Mouse (Mus musculus): ENCODE measurements around the gene 1700012P22Rik. TPM values are rescaled to one million over a fixed set of nuclear protein-coding genes. Genes with fewer than 3 reads are reported as not detected.

Gene 1700012P22Rik
- polyA plus RNA-seq, 1 experiment: not detected

DNA sequence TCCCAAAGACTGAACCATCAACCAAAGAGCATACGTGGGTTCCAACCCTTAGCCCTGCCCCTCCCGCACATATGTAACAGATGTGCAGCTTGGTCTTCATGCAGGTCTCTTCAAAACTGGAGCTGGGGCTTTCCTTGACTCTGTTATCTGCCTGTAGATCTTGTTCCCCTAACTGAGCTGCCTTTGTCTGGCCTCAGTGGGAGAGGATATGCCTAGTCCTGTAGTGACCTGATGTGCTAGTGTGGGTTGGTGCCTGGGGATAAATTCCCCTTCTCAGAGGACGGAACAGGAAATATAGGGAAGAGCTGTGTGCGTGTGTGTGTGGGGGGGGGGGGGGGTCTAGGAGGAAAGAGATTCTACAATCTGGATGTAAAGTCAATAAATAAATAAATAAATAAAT, 2.5 kb upstream of the 1700012P22Rik start:
- no peaks in the 10 kb centered on the region for H3K4me1 ChIP-seq (ENCODE audit: control insufficient read depth, insufficient read depth, insufficient read length)
- H3K4me3 ChIP-seq (ENCODE audit: extremely low read depth, insufficient read depth, insufficient read length): no peak overlapping the region
- DNase-seq (ENCODE audit: low read depth in 1 of 2, low spot score in 2 of 2): no peak
- WGBS: 84% methylated on average over 4 of the region's 4 CpGs
- TF ChIP-seq CTCF (IDR thresholded peaks at IDR 0.05; ENCODE audit: extremely low read depth, insufficient read depth, insufficient read length, insufficient replicate concordance) (no peak), POLR2A (IDR thresholded peaks at IDR 0.05; ENCODE audit: low read depth, low read length) (no peak)
- no peak overlapping the region for H3K27ac ChIP-seq (ENCODE audit: insufficient read depth, low read length)
- no peaks in the 10 kb centered on the region for H3K27me3 ChIP-seq (ENCODE audit: control insufficient read depth, insufficient read depth, low read length)
- no peaks in the 10 kb centered on the region for H3K36me3 ChIP-seq (ENCODE audit: control insufficient read depth, insufficient read depth, low read length)

- H3K36me3 ChIP-seq (ENCODE audit: control insufficient read depth, insufficient read depth, low read length): no peaks in the 10 kb centered on the region
- 80% methylated on average over 5 of the region's 5 CpGs for WGBS
- TF ChIP-seq CTCF (IDR thresholded peaks at IDR 0.05; ENCODE audit: extremely low read depth, insufficient read depth, insufficient read length, insufficient replicate concordance) (no peak), POLR2A (IDR thresholded peaks at IDR 0.05; ENCODE audit: low read depth, low read length) (no peak)
- no peak overlapping the region for H3K27ac ChIP-seq (ENCODE audit: insufficient read depth, low read length)
- no peak overlapping the region for H3K4me3 ChIP-seq (ENCODE audit: extremely low read depth, insufficient read depth, insufficient read length)
- H3K4me1 ChIP-seq (ENCODE audit: control insufficient read depth, insufficient read depth, insufficient read length): no peaks in the 10 kb centered on the region
- no peak for DNase-seq (ENCODE audit: low read depth in 1 of 2, low spot score in 2 of 2)
- no peaks in the 10 kb centered on the region for H3K27me3 ChIP-seq (ENCODE audit: control insufficient read depth, insufficient read depth, low read length)
Measured at GRCm38 (mm10) chr4:144433216-144433615, 5.4 kb downstream of the 1700012P22Rik start.

DNA sequence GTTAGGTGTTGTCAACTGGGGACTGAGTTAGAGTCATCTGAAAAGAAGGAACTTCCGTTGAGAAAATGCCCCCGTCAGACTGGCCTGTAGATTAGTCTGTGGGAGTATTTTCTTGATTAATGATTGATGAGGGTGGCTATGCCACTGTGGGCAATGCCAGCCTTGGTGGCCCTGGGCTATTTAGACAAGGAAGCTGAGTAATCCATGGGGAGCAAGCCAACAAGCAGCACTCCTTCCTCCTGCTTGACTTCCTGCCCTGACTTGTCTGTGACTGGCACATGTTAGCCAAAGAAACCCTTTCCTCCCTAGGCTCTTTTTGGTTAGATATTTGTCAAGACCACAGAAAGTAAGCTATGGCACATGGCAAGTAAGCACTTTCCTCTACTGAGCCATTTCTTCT, 7.8 kb downstream of the 1700012P22Rik start:
- H3K4me3 ChIP-seq (ENCODE audit: extremely low read depth, insufficient read depth, insufficient read length): no peak overlapping the region
- TF ChIP-seq CTCF (IDR thresholded peaks at IDR 0.05; ENCODE audit: extremely low read depth, insufficient read depth, insufficient read length, insufficient replicate concordance) (no peak), POLR2A (IDR thresholded peaks at IDR 0.05; ENCODE audit: low read depth, low read length) (no peak)
- no peaks in the 10 kb centered on the region for H3K36me3 ChIP-seq (ENCODE audit: control insufficient read depth, insufficient read depth, low read length)
- H3K4me1 ChIP-seq (ENCODE audit: control insufficient read depth, insufficient read depth, insufficient read length): no peaks in the 10 kb centered on the region
- H3K27me3 ChIP-seq (ENCODE audit: control insufficient read depth, insufficient read depth, low read length): no peaks in the 10 kb centered on the region
- DNase-seq (ENCODE audit: low read depth in 1 of 2, low spot score in 2 of 2): no peak
- H3K27ac ChIP-seq (ENCODE audit: insufficient read depth, low read length): no peak overlapping the region
- 71% methylated on average over 2 of the region's 2 CpGs for WGBS

- DNase-seq (ENCODE audit: low read depth in 1 of 2, low spot score in 2 of 2): no peak
- no peak overlapping the region for H3K27ac ChIP-seq (ENCODE audit: insufficient read depth, low read length)
- H3K4me3 ChIP-seq (ENCODE audit: extremely low read depth, insufficient read depth, insufficient read length): no peak overlapping the region
- no peaks in the 10 kb centered on the region for H3K4me1 ChIP-seq (ENCODE audit: control insufficient read depth, insufficient read depth, insufficient read length)
- no peaks in the 10 kb centered on the region for H3K27me3 ChIP-seq (ENCODE audit: control insufficient read depth, insufficient read depth, low read length)
- H3K36me3 ChIP-seq (ENCODE audit: control insufficient read depth, insufficient read depth, low read length): no peaks in the 10 kb centered on the region
- TF ChIP-seq CTCF (IDR thresholded peaks at IDR 0.05; ENCODE audit: extremely low read depth, insufficient read depth, insufficient read length, insufficient replicate concordance): no peak
- TF ChIP-seq POLR2A (IDR thresholded peaks at IDR 0.05; ENCODE audit: low read depth, low read length): no peak
- WGBS: 29% methylated on average over 3 of the region's 3 CpGs
Measured at GRCm38 (mm10) chr4:144428868-144429267, 9.7 kb downstream of the 1700012P22Rik start.

GRCm38 (mm10) chr4:144424590-144424989, 14.0 kb downstream of the 1700012P22Rik start:
- Histone ChIP-seq H3K4me1 (ENCODE audit: control insufficient read depth, insufficient read depth, insufficient read length) (no peaks in the 10 kb centered on the region), H3K27me3 (ENCODE audit: control insufficient read depth, insufficient read depth, low read length) (no peaks in the 10 kb centered on the region), H3K27ac (ENCODE audit: insufficient read depth, low read length) (no peak overlapping the region), H3K36me3 (ENCODE audit: control insufficient read depth, insufficient read depth, low read length) (no peaks in the 10 kb centered on the region), H3K4me3 (ENCODE audit: extremely low read depth, insufficient read depth, insufficient read length) (no peak overlapping the region)
- TF ChIP-seq POLR2A (IDR thresholded peaks at IDR 0.05; ENCODE audit: low read depth, low read length) (no peak), CTCF (IDR thresholded peaks at IDR 0.05; ENCODE audit: extremely low read depth, insufficient read depth, insufficient read length, insufficient replicate concordance) (no peak)
- 51% methylated on average over 5 of the region's 5 CpGs for WGBS
- DNase-seq (ENCODE audit: low read depth in 1 of 2, low spot score in 2 of 2): no peak

- TF ChIP-seq POLR2A (IDR thresholded peaks at IDR 0.05; ENCODE audit: low read depth, low read length) (no peak), CTCF (IDR thresholded peaks at IDR 0.05; ENCODE audit: extremely low read depth, insufficient read depth, insufficient read length, insufficient replicate concordance) (no peak)
- DNase-seq (ENCODE audit: low read depth in 1 of 2, low spot score in 2 of 2): no peak
- no peaks in the 10 kb centered on the region for H3K36me3 ChIP-seq (ENCODE audit: control insufficient read depth, insufficient read depth, low read length)
- H3K4me1 ChIP-seq (ENCODE audit: control insufficient read depth, insufficient read depth, insufficient read length): no peaks in the 10 kb centered on the region
- no peaks in the 10 kb centered on the region for H3K27me3 ChIP-seq (ENCODE audit: control insufficient read depth, insufficient read depth, low read length)
- H3K27ac ChIP-seq (ENCODE audit: insufficient read depth, low read length): no peak overlapping the region
- no peak overlapping the region for H3K4me3 ChIP-seq (ENCODE audit: extremely low read depth, insufficient read depth, insufficient read length)
Measured at GRCm38 (mm10) chr4:144420644-144421043, 17.9 kb downstream of the 1700012P22Rik start.

- no peak within 1 kb of the TSS for H3K27ac ChIP-seq (ENCODE audit: insufficient read depth, low read length)
- no peak for TF ChIP-seq POLR2A (IDR thresholded peaks at IDR 0.05; ENCODE audit: low read depth, low read length)
- no peak for TF ChIP-seq CTCF (IDR thresholded peaks at IDR 0.05; ENCODE audit: extremely low read depth, insufficient read depth, insufficient read length, insufficient replicate concordance)
- H3K27me3 ChIP-seq (ENCODE audit: control insufficient read depth, insufficient read depth, low read length): no peaks in the 10 kb centered on the region
- H3K4me1 ChIP-seq (ENCODE audit: control insufficient read depth, insufficient read depth, insufficient read length): no peaks in the 10 kb centered on the region
- WGBS: 91% methylated on average over 9 of the region's 9 CpGs
- H3K4me3 ChIP-seq (ENCODE audit: extremely low read depth, insufficient read depth, insufficient read length): no peak within 1 kb of the TSS
- H3K36me3 ChIP-seq (ENCODE audit: control insufficient read depth, insufficient read depth, low read length): no peaks in the 10 kb centered on the region
- DNase-seq (ENCODE audit: low read depth in 1 of 2, low spot score in 2 of 2): no peak
Measured at GRCm38 (mm10) chr4:144408290-144408689, 30.3 kb downstream of the 1700012P22Rik start, which contains the start of gene Pramef12. Pramef12 (minus strand) TSS chr4:144408464.
